Mouse (Mus musculus): ENCODE results near the gene Eif2ak3.

Eif2ak3 gene

DNA sequence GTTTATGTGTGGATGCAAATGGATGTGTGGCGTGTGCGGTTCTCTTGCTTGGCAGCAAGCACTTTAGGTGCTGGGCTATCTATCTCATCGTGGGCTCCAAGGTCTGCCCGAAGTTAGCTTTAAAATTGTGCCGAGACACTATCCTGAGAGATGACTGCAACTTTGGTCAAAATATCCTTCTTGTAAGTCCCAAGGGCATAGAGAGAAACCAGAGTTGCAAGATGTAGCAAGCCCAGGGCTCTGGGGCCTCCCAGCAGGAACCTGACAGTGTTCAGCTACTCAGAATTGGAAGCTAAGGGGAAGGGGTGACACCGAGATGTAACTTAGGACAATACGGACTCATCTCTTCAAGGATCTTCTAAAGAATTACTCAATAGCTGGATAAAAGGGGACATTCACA is 65.3 kb downstream of the Eif2ak3 start:
- DNase-seq: no peak

DNA sequence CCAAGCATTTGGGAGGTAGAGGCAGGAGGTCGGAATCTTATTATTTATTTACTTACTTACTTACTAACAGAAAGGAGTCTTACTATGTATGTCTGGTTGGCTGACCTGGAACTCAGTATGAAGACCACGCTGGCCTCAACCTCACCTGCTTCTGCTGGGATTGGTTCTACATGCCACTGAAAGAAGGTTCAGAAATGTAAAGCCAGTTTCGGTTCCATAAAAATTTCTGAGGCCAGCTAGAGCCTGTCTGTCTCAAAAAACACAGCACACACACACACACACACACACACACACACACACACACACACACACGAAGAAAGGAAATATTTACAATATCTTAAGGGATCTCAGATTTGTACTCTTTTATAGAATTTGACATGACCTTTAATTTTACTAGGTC is 66.0 kb downstream of the Eif2ak3 start:
- DNase-seq: no peak

DNA sequence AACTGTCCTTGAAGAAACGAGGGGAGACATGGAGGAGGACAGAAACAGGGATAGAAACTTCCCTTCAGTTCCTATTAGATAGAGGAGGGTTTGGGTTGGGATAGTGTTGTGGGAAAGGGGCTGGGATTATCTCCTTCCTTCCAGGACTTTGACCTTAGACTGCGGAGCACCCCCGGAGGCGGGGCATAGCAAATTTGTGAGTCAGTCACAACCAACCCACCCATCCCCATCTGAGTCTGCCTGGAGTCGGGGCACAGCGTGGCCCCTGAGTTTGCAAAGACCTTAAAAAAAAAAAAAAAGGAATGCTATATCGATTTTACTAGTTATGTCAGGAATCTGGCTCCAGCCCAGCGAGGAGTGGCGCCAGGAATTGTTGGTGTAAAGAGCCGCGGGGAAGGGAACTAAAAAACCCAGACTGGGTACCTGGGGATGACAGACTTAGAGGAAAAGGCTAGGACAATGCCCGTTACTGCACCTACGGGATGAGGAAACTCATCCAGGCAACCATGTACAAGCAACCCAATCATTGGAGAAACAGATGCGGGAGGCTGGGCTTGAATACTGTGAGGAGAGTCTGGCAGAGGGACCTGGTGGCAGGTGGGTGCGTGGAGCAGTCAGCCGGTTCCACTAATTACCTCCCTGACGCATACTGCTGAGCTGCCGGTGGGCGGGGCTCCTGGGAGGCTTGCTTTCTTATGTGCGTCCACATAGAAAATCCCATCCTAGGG is 67.5 kb downstream of the Eif2ak3 start:
- no peak for DNase-seq

DNA sequence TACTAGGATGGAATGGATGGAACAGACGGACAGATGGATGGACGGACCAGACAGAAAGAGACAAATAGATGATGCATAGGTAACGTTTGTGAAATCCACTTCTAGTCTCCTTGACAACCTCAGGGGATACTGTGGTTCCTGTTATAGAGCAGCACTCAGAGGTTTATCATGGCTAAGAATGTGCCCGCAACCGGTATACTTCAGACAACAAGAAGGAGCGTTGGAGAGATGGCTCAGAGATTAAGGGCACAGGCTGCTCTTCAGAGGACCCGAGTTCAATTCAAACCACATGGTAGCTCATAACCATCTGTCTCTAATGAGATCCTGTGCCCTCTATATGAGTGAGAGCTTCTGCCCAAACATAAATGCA is 68.1 kb downstream of the Eif2ak3 start:
- DNase-seq: no peak

DNA sequence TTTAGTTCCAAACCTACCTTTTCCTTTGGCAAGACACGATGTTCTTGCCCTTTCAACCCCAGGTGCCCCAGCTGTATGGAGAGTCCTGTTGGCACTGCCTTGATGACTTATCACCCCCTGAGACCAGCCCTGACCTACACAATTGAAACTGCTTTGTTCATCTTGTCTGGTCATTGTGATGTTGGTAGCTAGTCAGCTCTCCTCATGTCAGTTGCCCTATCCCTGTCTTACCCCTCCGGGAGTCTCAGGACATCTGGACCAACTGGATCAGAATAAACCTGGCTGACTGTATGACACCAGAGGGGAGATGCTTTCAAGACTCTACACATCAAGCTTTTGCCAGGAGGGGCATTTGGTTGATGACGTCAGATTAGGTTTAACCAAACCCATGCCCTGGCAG is 74.5 kb downstream of the Eif2ak3 start, which contains the start of gene Tex37:
TSS of gene Tex37 (minus strand) at position 101 of the 400 bp plus-strand sequence.
- no peak for DNase-seq

DNA sequence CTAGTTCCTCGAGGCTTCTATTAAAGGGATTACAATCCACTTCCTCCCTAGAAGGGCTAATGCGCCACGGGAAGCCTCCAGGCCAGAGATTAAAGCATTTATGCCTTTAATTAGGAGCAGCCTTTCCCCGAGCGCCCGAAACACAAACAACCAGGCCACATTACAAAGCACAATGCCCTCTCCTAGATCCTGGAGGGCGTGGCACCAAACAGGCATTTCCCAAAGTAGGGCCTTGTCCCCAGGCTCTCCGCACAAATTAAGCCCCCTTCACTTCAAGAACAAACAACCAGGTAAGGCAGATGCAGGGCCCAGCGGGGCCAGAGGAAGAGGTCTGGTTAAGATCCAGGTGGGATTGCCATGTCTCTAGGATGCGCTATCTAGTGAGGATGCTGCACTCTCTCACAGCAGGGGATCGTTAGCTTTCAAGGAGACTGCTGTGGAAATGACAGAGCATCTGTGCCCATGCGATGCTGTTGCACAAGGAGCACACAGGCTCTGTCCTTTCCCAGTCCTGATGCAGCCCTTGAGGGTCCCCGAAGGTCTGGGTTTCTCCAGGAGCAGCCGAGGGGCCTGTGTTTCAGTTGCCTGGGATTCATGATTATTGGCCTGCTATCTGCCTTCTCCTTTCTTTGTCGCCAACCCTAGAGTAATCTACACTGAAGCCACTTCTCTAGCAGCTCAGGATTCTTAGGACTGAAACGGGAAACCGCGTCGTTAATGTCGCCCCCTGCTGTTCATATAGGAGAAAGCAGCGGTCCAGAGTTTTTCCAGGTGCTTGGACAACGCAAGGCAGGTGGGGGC is 77.2 kb downstream of the Eif2ak3 start:
- DNase-seq: peak in 1 of 2 experiments; percentile 16

DNA sequence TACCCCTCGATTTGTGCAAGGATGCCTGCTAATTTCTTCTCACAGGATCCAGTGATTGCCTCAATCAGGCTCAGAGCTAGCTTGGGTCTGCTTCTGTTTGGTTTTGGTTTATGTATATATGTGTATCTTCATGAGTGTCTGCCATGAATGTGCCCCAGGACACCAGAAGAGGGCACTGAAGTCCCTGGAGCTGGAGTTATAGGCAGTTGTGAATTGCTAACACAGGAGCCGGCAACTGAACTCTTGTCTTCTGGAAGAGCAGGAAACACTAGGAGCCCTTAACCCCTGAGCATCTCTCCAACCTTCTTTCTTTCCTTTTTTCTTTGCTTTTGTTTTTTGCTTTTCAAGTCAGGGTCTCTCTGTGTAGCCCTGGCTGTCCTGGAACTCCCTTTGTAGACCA is 87.5 kb downstream of the Eif2ak3 start:
- DNase-seq: no peak

DNA sequence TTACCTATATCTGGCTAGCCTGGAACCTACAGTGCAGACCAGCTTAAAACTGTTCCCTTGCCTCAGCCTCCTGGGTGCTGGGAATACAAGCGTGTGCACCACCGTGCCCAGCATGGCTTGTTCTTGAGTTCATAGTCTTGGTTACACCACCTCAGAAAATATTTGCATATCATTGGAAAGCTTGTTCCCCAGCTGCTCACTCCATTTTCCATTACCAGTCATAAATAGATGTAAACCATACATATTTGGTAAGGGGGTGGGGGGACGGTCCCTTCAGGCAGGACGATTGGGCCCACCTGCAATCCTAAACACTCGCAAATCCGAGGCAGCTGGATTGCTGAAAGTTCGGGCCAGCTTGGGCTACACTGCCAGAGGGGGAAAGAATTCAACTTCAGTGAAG is 109.0 kb downstream of the Eif2ak3 start:
- no peak for DNase-seq

DNA sequence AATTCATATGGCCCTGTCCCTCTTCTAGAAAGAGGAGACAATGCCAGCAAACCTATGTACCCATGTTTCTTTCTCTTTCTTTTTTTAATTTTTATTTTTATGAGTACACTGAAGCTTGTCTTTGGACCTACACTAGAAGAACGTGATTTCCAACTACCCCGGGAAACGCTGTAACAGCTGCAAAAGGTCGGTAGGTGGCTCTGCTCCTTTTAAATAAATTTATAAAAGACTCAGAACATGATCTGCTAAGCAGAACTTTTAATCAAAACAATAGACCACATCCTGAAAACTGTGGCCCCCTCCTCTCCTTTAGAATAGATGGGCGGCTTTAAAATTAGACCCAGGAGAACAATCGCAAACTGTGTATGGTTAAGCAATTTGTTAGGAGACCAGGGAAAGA is 109.7 kb downstream of the Eif2ak3 start:
- peak in 1 of 2 experiments; percentile 4 for DNase-seq
